Mouse (Mus musculus) embryonic facial prominence, embryonic 13.5 days (tissue): Measurements from ENCODE around the gene Pltp. TPM values are rescaled to one million over a fixed set of nuclear protein-coding genes. Genes with fewer than 3 reads are reported as not detected.
A peak's percentile ranks its signal among the peaks of the same experiment; 100 is the strongest.

Experiments
- ATAC-seq: fragments of 200-750 bp; cut with Nextera tagmentation; 2 replicates; pipeline ENCODE4 v1.8.0; 2017; ENCODE audit warnings: low read depth; ENCODE audit not compliant: insufficient number of reproducible peaks, insufficient read depth, low FRiP score, low TSS enrichment
- H3K27ac ChIP-seq: fragments of 300-500 bp; sonication (generic); 2 replicates; pipeline ENCODE4 v1.5.1; 2015; ENCODE audit warnings: moderate library complexity, mild to moderate bottlenecking, inconsistent platforms
- H3K27me3 ChIP-seq: fragments of 300-500 bp; sonication (generic); 2 replicates; pipeline ENCODE4 v1.6.1; 2015; ENCODE audit warnings: mild to moderate bottlenecking, inconsistent platforms
- H3K36me3 ChIP-seq: fragments of 300-500 bp; sonication (generic); 2 replicates; pipeline ENCODE4 v1.6.1; 2015; ENCODE audit warnings: mild to moderate bottlenecking, inconsistent platforms
- H3K4me1 ChIP-seq: fragments of 300-500 bp; sonication (generic); 2 replicates; pipeline ENCODE4 v1.6.1; 2015; ENCODE audit warnings: inconsistent platforms
- H3K4me2 ChIP-seq: fragments of 300-500 bp; sonication (generic); 2 replicates; pipeline ENCODE4 v1.6.1; 2015; ENCODE audit warnings: moderate library complexity, mild to moderate bottlenecking, inconsistent platforms
- H3K4me3 ChIP-seq: fragments of 300-500 bp; sonication (generic); 2 replicates; pipeline ENCODE4 v1.5.1; 2015; ENCODE audit warnings: mild to moderate bottlenecking, inconsistent platforms
- H3K9ac ChIP-seq: fragments of 300-500 bp; sonication (generic); 2 replicates; pipeline ENCODE4 v1.6.1; 2015; ENCODE audit warnings: mild to moderate bottlenecking, inconsistent platforms
- H3K9me3 ChIP-seq: fragments of 300-500 bp; sonication (generic); 2 replicates; pipeline ENCODE4 v1.6.1; 2016; ENCODE audit warnings: inconsistent platforms
- WGBS: fragments of 180-500 bp; shearing (Covaris S2); methylation state at CpG from one replicate; pipeline ENCODE4 v1.1.7; 2015; ENCODE audit warnings: mixed read lengths; 5-methylcytosine and 5-hydroxymethylcytosine counted together
- polyA plus RNA-seq: library from polyadenylated mRNA; unstranded; fragments of >200 nt; fragmentation: Nextera tagmentation; extraction: Ambion mirVana; gene quantifications from 2 replicates; pipeline ENCODE4 v1.2.1, GENCODE M21; 2015

Pltp gene
- polyA plus RNA-seq, 1 experiment from 2014 or later = 69.8 TPM

GRCm38 (mm10) chr2:164822636-164823165 lies 34.8 kb downstream of the Pltp start, which contains the start of gene Zswim1:
Gene Zswim1 (plus strand): TSS chr2:164822686.
- Histone ChIP-seq H3K4me3 (peak within 1 kb of the TSS; percentile 80), H3K36me3 (peaks cover 51% of the 10 kb centered on the region), H3K4me1 (peaks cover 17% of the 10 kb centered on the region)

DNA sequence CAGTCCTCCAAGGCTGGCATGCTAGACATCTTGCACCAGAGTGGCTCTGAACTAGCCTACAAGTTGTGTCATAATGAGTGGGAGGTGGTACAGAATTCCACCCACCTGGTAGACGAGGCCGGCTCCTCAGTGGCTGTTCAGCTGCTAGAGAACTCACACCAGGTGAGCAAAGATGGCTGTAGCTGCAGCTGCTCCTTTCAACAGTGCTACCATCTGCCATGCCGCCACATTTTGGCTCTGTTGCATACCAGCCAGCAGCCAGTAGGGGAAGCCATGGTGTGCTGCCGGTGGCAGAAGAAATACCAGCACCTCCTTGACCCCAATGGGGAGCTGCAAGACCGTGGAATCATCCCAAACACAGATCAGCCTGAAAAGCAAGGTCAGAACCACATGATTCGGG lies 36.5 kb downstream of the Pltp start:
- peaks cover 34% of the 10 kb centered on the region for H3K36me3 ChIP-seq

More at GRCm38 (mm10) chr2:164822636-164823165, 34.8 kb downstream of the Pltp start, which contains the start of gene Zswim1:
- peak; percentile 98 for ATAC-seq
- Histone ChIP-seq H3K27me3 (no peaks in the 10 kb centered on the region), H3K9me3 (no peaks in the 10 kb centered on the region), H3K4me2 (peak within 1 kb of the TSS; percentile 68), H3K9ac (peak within 1 kb of the TSS; percentile 81), H3K27ac (peak within 1 kb of the TSS; percentile 89)
- 1% methylated on average over 32 of the region's 32 CpGs for WGBS

DNA sequence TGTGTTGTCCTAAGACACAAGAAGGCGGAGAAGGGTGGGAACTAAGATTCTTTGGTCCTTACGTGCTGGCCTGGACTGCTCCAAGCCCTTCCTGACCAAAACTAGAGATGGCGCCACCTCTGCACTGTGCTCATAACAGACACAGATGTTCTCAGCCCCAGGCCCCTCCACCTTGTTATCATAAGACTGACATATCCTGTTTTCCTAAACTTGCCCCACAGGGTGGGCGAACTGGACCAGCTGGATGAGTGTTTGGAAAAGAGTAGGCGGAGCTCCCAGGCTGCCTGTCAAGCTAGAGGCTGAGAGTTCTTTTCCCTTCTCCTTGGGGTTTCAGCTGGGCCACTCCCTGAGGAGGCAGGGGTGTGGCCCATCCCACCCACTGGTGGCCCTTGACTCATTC lies 39.8 kb downstream of the Pltp start:
- Histone ChIP-seq H3K9ac (no peak overlapping the region), H3K4me2 (no peak overlapping the region), H3K4me1 (peaks cover 14% of the 10 kb centered on the region), H3K4me3 (no peak overlapping the region), H3K9me3 (no peaks in the 10 kb centered on the region), H3K36me3 (peaks cover 19% of the 10 kb centered on the region), H3K27ac (peak overlapping the region; percentile 17; the same call in 1 of the 2 replicates), H3K27me3 (no peaks in the 10 kb centered on the region)
- ATAC-seq = peak; percentile 15; the same call in 1 of the 2 replicates
- WGBS = 60% methylated on average over 5 of the region's 5 CpGs

More for the DNA sequence above, 36.5 kb downstream of the Pltp start:
- Histone ChIP-seq H3K4me2 (no peak overlapping the region), H3K4me3 (no peak overlapping the region), H3K9me3 (no peaks in the 10 kb centered on the region), H3K27me3 (no peaks in the 10 kb centered on the region), H3K9ac (no peak overlapping the region), H3K27ac (no peak overlapping the region), H3K4me1 (peaks cover 24% of the 10 kb centered on the region)
- ATAC-seq = no peak
- 85% methylated on average over 6 of the region's 6 CpGs for WGBS

DNA sequence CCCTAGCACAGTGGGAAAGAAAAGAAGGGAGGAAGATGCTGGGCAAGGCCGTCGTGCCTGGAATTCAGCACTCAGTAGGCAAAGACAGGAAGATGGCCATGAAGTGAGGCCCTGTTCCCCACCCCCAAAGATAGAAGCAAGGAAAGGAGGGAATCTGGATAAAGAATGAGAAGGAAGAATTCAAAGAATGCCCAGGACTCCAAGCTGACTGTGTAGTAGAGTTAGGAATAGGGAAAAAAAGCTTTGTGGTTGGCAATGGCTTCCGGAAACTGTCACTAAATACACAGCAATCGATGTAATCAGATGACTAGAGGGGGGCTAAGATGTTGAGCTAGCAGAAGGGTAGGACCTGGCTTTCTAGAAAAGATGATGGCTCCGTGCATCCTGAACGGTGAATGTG lies 40.3 kb downstream of the Pltp start:
- H3K36me3 ChIP-seq = peaks cover 19% of the 10 kb centered on the region
- no peak for ATAC-seq
- 78% methylated on average over 6 of the region's 6 CpGs for WGBS
- H3K9ac ChIP-seq = no peak overlapping the region
- H3K4me2 ChIP-seq = no peak overlapping the region
- peak overlapping the region; percentile 17; the same call in 1 of the 2 replicates for H3K27ac ChIP-seq
- no peaks in the 10 kb centered on the region for H3K9me3 ChIP-seq
- no peak overlapping the region for H3K4me3 ChIP-seq
- H3K27me3 ChIP-seq = no peaks in the 10 kb centered on the region
- H3K4me1 ChIP-seq = peaks cover 12% of the 10 kb centered on the region

DNA sequence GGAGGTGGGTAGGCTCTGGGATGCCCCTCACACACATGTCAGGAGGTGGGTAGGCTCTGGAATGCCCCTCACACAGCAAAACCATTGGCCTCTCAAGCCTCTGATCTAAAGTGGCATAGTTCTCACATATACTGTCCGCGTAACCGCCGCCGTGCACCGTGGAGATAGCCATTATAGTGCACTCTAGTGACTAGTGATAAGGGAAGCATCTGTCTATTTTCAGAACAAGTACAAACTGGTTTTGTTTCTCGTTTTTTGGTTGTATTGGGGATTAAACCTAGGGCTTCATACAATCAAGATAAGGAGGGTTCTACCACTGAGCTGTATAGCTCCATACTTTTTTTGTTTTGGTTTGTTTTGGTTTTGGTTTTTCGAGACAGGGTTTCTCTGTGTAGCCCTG lies 41.7 kb downstream of the Pltp start:
- Histone ChIP-seq H3K36me3 (peaks cover 9% of the 10 kb centered on the region; the same call in 1 of the 2 replicates), H3K9me3 (no peaks in the 10 kb centered on the region), H3K4me3 (no peak overlapping the region), H3K4me1 (peaks cover 11% of the 10 kb centered on the region; the same call in 1 of the 2 replicates), H3K27me3 (no peaks in the 10 kb centered on the region), H3K27ac (no peak overlapping the region), H3K9ac (no peak overlapping the region), H3K4me2 (no peak overlapping the region)
- ATAC-seq = no peak
- WGBS = 89% methylated on average over 8 of the region's 8 CpGs

GRCm38 (mm10) chr2:164815348-164815747 lies 42.2 kb downstream of the Pltp start:
- Histone ChIP-seq H3K4me2 (no peak overlapping the region), H3K27ac (no peak overlapping the region), H3K36me3 (peaks cover 5% of the 10 kb centered on the region; the same call in 1 of the 2 replicates), H3K4me3 (no peak overlapping the region), H3K4me1 (peaks cover 11% of the 10 kb centered on the region; the same call in 1 of the 2 replicates), H3K27me3 (no peaks in the 10 kb centered on the region), H3K9ac (no peak overlapping the region), H3K9me3 (no peaks in the 10 kb centered on the region)
- 82% methylated on average over 5 of the region's 5 CpGs for WGBS
- ATAC-seq = no peak

- ATAC-seq = no peak
- H3K27ac ChIP-seq = no peak overlapping the region
- WGBS = 61% methylated on average over 2 of the region's 2 CpGs
- no peak overlapping the region for H3K9ac ChIP-seq
- peaks cover 8% of the 10 kb centered on the region for H3K36me3 ChIP-seq
- H3K27me3 ChIP-seq = no peaks in the 10 kb centered on the region
- H3K4me1 ChIP-seq = peaks cover 11% of the 10 kb centered on the region; the same call in 1 of the 2 replicates
- no peak overlapping the region for H3K4me2 ChIP-seq
- H3K4me3 ChIP-seq = no peak overlapping the region
- H3K9me3 ChIP-seq = no peaks in the 10 kb centered on the region
These were observed 44.0 kb downstream of the Pltp start for GRCm38 (mm10) chr2:164813557-164813956.

GRCm38 (mm10) chr2:164806614-164807013 lies 50.9 kb downstream of the Pltp start:
- ATAC-seq = no peak

GRCm38 (mm10) chr2:164805332-164805718 lies 52.2 kb downstream of the Pltp start:
- Histone ChIP-seq H3K27me3 (no peaks in the 10 kb centered on the region), H3K4me2 (peak overlapping the region; percentile 91), H3K4me1 (peaks cover 25% of the 10 kb centered on the region), H3K9me3 (no peaks in the 10 kb centered on the region), H3K36me3 (peaks cover 31% of the 10 kb centered on the region), H3K4me3 (peak overlapping the region; percentile 87), H3K9ac (peak overlapping the region; percentile 83), H3K27ac (peak overlapping the region; percentile 68; the same call in 1 of the 2 replicates)
- 2% methylated on average over 21 of the region's 21 CpGs for WGBS
- ATAC-seq = peak; percentile 57

More at GRCm38 (mm10) chr2:164806614-164807013, 50.9 kb downstream of the Pltp start:
- Histone ChIP-seq H3K27ac (no peak overlapping the region), H3K4me1 (peaks cover 25% of the 10 kb centered on the region), H3K4me3 (no peak overlapping the region), H3K9me3 (no peaks in the 10 kb centered on the region), H3K4me2 (no peak overlapping the region), H3K36me3 (peaks cover 20% of the 10 kb centered on the region), H3K9ac (no peak overlapping the region), H3K27me3 (no peaks in the 10 kb centered on the region)
- WGBS = 65% methylated on average over 7 of the region's 7 CpGs

GRCm38 (mm10) chr2:164804533-164805331 lies 52.8 kb downstream of the Pltp start, which contains the start of the genes Acot8 and Zswim3:
Gene Acot8 (minus strand): TSS chr2:164804882.
Gene Zswim3 (plus strand): TSS chr2:164805098.
- Histone ChIP-seq H3K36me3 (peaks cover 37% of the 10 kb centered on the region), H3K4me2 (peak within 1 kb of the TSS; percentile 91), H3K9ac (peak within 1 kb of the TSS; percentile 83), H3K27ac (peak within 1 kb of the TSS; percentile 86), H3K9me3 (no peaks in the 10 kb centered on the region), H3K4me3 (peak within 1 kb of the TSS; percentile 87), H3K4me1 (peaks cover 25% of the 10 kb centered on the region), H3K27me3 (no peaks in the 10 kb centered on the region)
- under 1% methylated on average over 47 of the region's 47 CpGs for WGBS
- ATAC-seq = peak; percentile 92

DNA sequence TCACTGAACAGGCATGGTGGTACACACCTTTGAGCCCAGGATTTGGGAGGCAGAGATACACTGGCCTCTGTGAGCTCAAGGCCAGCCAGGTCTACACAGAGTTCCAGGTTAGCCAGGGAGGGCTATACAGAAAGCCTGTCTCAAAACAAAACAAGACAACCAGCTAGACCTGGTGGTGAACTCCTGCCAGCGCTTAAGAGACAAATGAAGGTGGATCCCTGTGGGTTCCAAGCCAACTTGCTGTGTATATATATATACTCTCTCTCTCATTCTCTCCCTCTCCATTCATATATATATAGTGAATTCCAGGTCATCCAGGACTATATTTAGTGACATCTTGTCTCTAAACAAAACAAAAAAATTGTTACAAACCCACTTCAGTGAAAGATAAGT lies 53.6 kb downstream of the Pltp start:
- Histone ChIP-seq H3K27ac (peak overlapping the region; percentile 86; the same call in 1 of the 2 replicates), H3K9me3 (no peaks in the 10 kb centered on the region), H3K4me1 (peaks cover 25% of the 10 kb centered on the region), H3K27me3 (no peaks in the 10 kb centered on the region), H3K9ac (peak overlapping the region; percentile 81), H3K36me3 (peaks cover 40% of the 10 kb centered on the region), H3K4me3 (peak overlapping the region; percentile 87), H3K4me2 (peak overlapping the region; percentile 91)
- no peak for ATAC-seq
- 73% methylated on average over 1 of the region's 1 CpGs for WGBS
